Mouse (Mus musculus): Measurements from ENCODE around the gene Gpbp1l1. TPM values are rescaled to one million over a fixed set of nuclear protein-coding genes. Genes with fewer than 3 reads are reported as not detected.

Gene Gpbp1l1
- polyA plus RNA-seq, 1 experiment from 2014 or later, result 51.2 TPM

- DNase-seq (ENCODE audit: low spot score) (peak; percentile 95), ATAC-seq (replicated peaks; ENCODE audit: insufficient number of reproducible peaks, low FRiP score, low TSS enrichment, low read depth) (peak; percentile 94)
- H3K9me3 ChIP-seq (replicated peaks; ENCODE audit: control insufficient read depth, low read length), result no peaks in the 10 kb centered on the region
- peak overlapping the region; percentile 80 for H3K4me3 ChIP-seq (ENCODE audit: low read depth, low read length)
- H3K36me3 ChIP-seq (replicated peaks; ENCODE audit: control insufficient read depth, insufficient read depth, low read depth, low read length), result no peaks in the 10 kb centered on the region
- H3K4me2 ChIP-seq (ENCODE audit: low read depth, low read length), result peak overlapping the region; percentile 69
- peak overlapping the region; percentile 81 for H3K27ac ChIP-seq (replicated peaks; ENCODE audit: low read depth, low read length)
- no peaks in the 10 kb centered on the region for H3K27me3 ChIP-seq (ENCODE audit: control insufficient read depth, insufficient read depth, low read length)
- under 1% methylated on average over 28 of the region's 28 CpGs for WGBS
- no peaks in the 10 kb centered on the region for H3K4me1 ChIP-seq (ENCODE audit: control insufficient read depth, insufficient read depth, low read length)
- H3K9ac ChIP-seq (replicated peaks; ENCODE audit: low read length), result peak overlapping the region; percentile 71
Measured at GRCm38 (mm10) chr4:116556561-116557305, 725 bp upstream of the Gpbp1l1 start.

- peak; percentile 11 for DNase-seq (ENCODE audit: low spot score)
- ATAC-seq (replicated peaks; ENCODE audit: insufficient number of reproducible peaks, low FRiP score, low TSS enrichment, low read depth), result no peak
- Histone ChIP-seq H3K27me3 (ENCODE audit: control insufficient read depth, insufficient read depth, low read length) (no peaks in the 10 kb centered on the region), H3K4me2 (ENCODE audit: low read depth, low read length) (peak overlapping the region; percentile 68), H3K36me3 (replicated peaks; ENCODE audit: control insufficient read depth, insufficient read depth, low read depth, low read length) (no peaks in the 10 kb centered on the region), H3K9me3 (replicated peaks; ENCODE audit: control insufficient read depth, low read length) (no peaks in the 10 kb centered on the region), H3K4me3 (ENCODE audit: low read depth, low read length) (peak overlapping the region; percentile 80), H3K27ac (replicated peaks; ENCODE audit: low read depth, low read length) (no peak overlapping the region; the same call in 1 of the 2 replicates), H3K4me1 (ENCODE audit: control insufficient read depth, insufficient read depth, low read length) (no peaks in the 10 kb centered on the region), H3K9ac (replicated peaks; ENCODE audit: low read length) (peak overlapping the region; percentile 84)
- WGBS, result 7% methylated on average over 15 of the region's 15 CpGs
Measured at GRCm38 (mm10) chr4:116558151-116558882, 859 bp downstream of the Gpbp1l1 start.

GRCm38 (mm10) chr4:116595793-116596192, 38.3 kb downstream of the Gpbp1l1 start:
- no peak overlapping the region for H3K4me2 ChIP-seq (ENCODE audit: low read depth, low read length)
- no peak overlapping the region for H3K27ac ChIP-seq (replicated peaks; ENCODE audit: low read depth, low read length)
- no peak for ATAC-seq (replicated peaks; ENCODE audit: insufficient number of reproducible peaks, low FRiP score, low TSS enrichment, low read depth)
- no peaks in the 10 kb centered on the region for H3K4me1 ChIP-seq (ENCODE audit: control insufficient read depth, insufficient read depth, low read length)
- H3K36me3 ChIP-seq (replicated peaks; ENCODE audit: control insufficient read depth, insufficient read depth, low read depth, low read length), result peaks cover 8% of the 10 kb centered on the region
- H3K9me3 ChIP-seq (replicated peaks; ENCODE audit: control insufficient read depth, low read length), result no peaks in the 10 kb centered on the region
- DNase-seq (ENCODE audit: low spot score), result no peak
- no peak overlapping the region for H3K4me3 ChIP-seq (ENCODE audit: low read depth, low read length)
- no peak overlapping the region for H3K9ac ChIP-seq (replicated peaks; ENCODE audit: low read length)
- H3K27me3 ChIP-seq (ENCODE audit: control insufficient read depth, insufficient read depth, low read length), result no peaks in the 10 kb centered on the region
- 78% methylated on average over 8 of the region's 8 CpGs for WGBS

GRCm38 (mm10) chr4:116596379-116596778, 38.9 kb downstream of the Gpbp1l1 start, which contains the start of gene Ccdc17:
Gene Ccdc17 (plus strand): TSS chr4:116596654.
- ATAC-seq (replicated peaks; ENCODE audit: insufficient number of reproducible peaks, low FRiP score, low TSS enrichment, low read depth) (no peak), DNase-seq (ENCODE audit: low spot score) (no peak)
- Histone ChIP-seq H3K4me2 (ENCODE audit: low read depth, low read length) (peak within 1 kb of the TSS; percentile 84), H3K4me3 (ENCODE audit: low read depth, low read length) (peak within 1 kb of the TSS; percentile 59), H3K4me1 (ENCODE audit: control insufficient read depth, insufficient read depth, low read length) (no peaks in the 10 kb centered on the region), H3K36me3 (replicated peaks; ENCODE audit: control insufficient read depth, insufficient read depth, low read depth, low read length) (peaks cover 3% of the 10 kb centered on the region), H3K27me3 (ENCODE audit: control insufficient read depth, insufficient read depth, low read length) (no peaks in the 10 kb centered on the region), H3K27ac (replicated peaks; ENCODE audit: low read depth, low read length) (no peak within 1 kb of the TSS), H3K9me3 (replicated peaks; ENCODE audit: control insufficient read depth, low read length) (no peaks in the 10 kb centered on the region), H3K9ac (replicated peaks; ENCODE audit: low read length) (peak within 1 kb of the TSS; percentile 69)
- WGBS, result 23% methylated on average over 5 of the region's 5 CpGs

- ATAC-seq (replicated peaks; ENCODE audit: insufficient number of reproducible peaks, low FRiP score, low TSS enrichment, low read depth) (peak; percentile 89), DNase-seq (ENCODE audit: low spot score) (peak; percentile 93)
- no peaks in the 10 kb centered on the region for H3K9me3 ChIP-seq (replicated peaks; ENCODE audit: control insufficient read depth, low read length)
- H3K36me3 ChIP-seq (replicated peaks; ENCODE audit: control insufficient read depth, insufficient read depth, low read depth, low read length), result peaks cover 4% of the 10 kb centered on the region
- H3K4me1 ChIP-seq (ENCODE audit: control insufficient read depth, insufficient read depth, low read length), result no peaks in the 10 kb centered on the region
- no peaks in the 10 kb centered on the region for H3K27me3 ChIP-seq (ENCODE audit: control insufficient read depth, insufficient read depth, low read length)
- peak overlapping the region; percentile 84 for H3K4me2 ChIP-seq (ENCODE audit: low read depth, low read length)
- WGBS, result under 1% methylated on average over 50 of the region's 50 CpGs
- H3K27ac ChIP-seq (replicated peaks; ENCODE audit: low read depth, low read length), result peak overlapping the region; percentile 52; the same call in 1 of the 2 replicates
- H3K4me3 ChIP-seq (ENCODE audit: low read depth, low read length), result peak overlapping the region; percentile 59
- peak overlapping the region; percentile 69 for H3K9ac ChIP-seq (replicated peaks; ENCODE audit: low read length)
Measured at GRCm38 (mm10) chr4:116596978-116597881, 39.8 kb downstream of the Gpbp1l1 start.

- 97% methylated on average over 2 of the region's 2 CpGs for WGBS
- no peaks in the 10 kb centered on the region for H3K27me3 ChIP-seq (ENCODE audit: control insufficient read depth, insufficient read depth, low read length)
- H3K4me3 ChIP-seq (ENCODE audit: low read depth, low read length), result no peak overlapping the region
- peaks cover 26% of the 10 kb centered on the region for H3K36me3 ChIP-seq (replicated peaks; ENCODE audit: control insufficient read depth, insufficient read depth, low read depth, low read length)
- DNase-seq (ENCODE audit: low spot score), result no peak
- H3K27ac ChIP-seq (replicated peaks; ENCODE audit: low read depth, low read length), result no peak overlapping the region
- ATAC-seq (replicated peaks; ENCODE audit: insufficient number of reproducible peaks, low FRiP score, low TSS enrichment, low read depth), result no peak
- no peak overlapping the region for H3K4me2 ChIP-seq (ENCODE audit: low read depth, low read length)
- no peak overlapping the region for H3K9ac ChIP-seq (replicated peaks; ENCODE audit: low read length)
- no peaks in the 10 kb centered on the region for H3K9me3 ChIP-seq (replicated peaks; ENCODE audit: control insufficient read depth, low read length)
- no peaks in the 10 kb centered on the region for H3K4me1 ChIP-seq (ENCODE audit: control insufficient read depth, insufficient read depth, low read length)
Measured at GRCm38 (mm10) chr4:116612621-116613020, 55.2 kb downstream of the Gpbp1l1 start.

GRCm38 (mm10) chr4:116615237-116615636, 57.8 kb downstream of the Gpbp1l1 start:
- no peaks in the 10 kb centered on the region for H3K4me1 ChIP-seq (ENCODE audit: control insufficient read depth, insufficient read depth, low read length)
- no peak overlapping the region for H3K9ac ChIP-seq (replicated peaks; ENCODE audit: low read length)
- 93% methylated on average over 2 of the region's 2 CpGs for WGBS
- no peaks in the 10 kb centered on the region for H3K9me3 ChIP-seq (replicated peaks; ENCODE audit: control insufficient read depth, low read length)
- H3K4me2 ChIP-seq (ENCODE audit: low read depth, low read length), result no peak overlapping the region
- no peak overlapping the region for H3K27ac ChIP-seq (replicated peaks; ENCODE audit: low read depth, low read length)
- no peaks in the 10 kb centered on the region for H3K27me3 ChIP-seq (ENCODE audit: control insufficient read depth, insufficient read depth, low read length)
- ATAC-seq (replicated peaks; ENCODE audit: insufficient number of reproducible peaks, low FRiP score, low TSS enrichment, low read depth), result no peak
- no peak overlapping the region for H3K4me3 ChIP-seq (ENCODE audit: low read depth, low read length)
- no peak for DNase-seq (ENCODE audit: low spot score)
- peaks cover 16% of the 10 kb centered on the region for H3K36me3 ChIP-seq (replicated peaks; ENCODE audit: control insufficient read depth, insufficient read depth, low read depth, low read length)
